Mouse (Mus musculus): ENCODE data around the gene Mlana.

Mlana gene

DNA sequence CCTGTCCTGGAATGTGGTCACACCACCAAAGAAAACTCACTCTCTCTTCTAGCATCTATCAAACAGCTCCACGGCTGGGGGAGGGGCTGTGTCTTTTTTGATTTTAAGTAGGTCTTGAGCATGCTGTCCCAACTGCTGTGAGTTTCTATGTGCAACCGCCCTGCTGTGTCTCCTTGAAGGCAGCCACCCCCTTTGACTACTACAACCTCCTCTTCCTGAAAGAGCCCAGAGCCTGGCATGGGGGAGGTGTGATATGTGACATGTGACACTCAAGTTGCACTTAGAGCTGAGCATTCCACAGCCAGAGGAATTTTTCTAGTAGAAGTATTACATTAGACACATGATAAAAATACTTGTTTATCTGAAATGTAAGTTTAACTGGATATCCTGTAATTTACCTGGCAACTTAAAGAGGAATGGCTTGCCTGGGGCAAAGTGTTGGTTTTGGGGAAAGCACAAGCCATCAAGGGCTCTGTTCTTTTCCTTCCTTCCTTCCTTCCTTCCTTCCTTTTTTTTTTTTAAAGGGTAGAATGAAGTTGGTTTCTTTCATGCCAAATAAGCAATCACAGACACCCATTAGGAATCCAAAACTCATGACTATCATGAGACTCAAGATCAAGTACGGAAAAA lies at the start of gene Mlana:
Mlana (plus strand) TSS at position 580 of the 630 bp plus-strand sequence.
- DNase-seq = peak; percentile 12

DNA sequence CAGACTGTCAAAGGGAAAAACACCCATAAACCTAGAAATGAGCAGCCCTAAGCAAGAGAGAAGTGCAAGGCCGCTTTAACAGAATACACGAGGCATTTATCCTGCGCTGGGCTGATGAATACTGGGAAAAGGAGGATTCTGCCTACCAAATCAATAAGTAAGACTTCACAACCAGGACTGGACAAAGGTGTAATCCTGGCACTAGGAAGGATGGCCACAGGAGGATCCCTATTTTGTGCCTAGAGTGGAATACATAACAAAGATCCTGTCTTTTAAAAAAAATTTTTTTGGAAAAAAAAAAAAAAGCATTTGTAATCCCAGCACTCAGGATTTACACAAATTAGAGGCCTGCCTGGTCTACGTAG lies 49.1 kb upstream of the Mlana start:
- no peak for DNase-seq

DNA sequence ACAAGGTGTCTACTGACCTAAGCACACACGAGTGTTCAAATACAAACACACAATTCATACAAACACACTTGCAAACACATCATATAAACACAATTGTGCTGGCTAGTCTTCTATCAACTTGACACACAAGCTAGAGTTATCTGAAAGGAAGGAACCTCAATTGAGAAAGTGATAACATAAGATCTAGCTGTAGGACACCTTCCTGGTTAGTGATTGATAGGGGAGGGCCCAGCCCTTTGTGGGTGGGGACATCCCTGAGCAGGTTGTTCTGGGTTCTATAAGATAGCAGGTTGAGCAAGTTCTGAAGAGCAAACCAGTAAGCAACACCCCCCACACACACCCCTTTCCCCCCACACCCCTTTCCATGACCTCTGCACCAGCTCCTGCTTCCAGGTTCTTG lies 47.9 kb upstream of the Mlana start:
- DNase-seq = no peak

DNA sequence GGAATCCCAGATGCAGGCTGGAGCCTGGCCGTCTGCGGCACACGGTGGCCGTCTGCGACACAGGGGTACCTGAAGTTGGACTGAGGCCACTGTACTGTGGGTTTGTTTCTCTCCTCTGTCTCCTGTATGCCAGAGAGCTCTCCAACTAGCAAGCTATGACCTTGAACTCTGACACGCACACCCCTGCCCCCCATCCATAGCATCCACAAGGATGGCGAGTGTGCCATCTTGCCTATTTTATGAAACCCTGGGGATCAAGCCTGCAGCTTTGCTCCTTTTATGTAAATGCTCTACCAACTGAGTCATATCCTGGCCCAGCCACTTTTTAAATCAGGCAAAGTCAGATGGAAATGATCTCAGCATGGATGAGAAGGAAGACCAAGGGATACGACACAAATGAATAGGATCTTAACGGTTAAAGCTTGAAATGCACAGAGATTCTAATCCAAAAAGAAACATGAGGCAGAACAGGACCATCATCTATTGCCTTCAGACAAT lies 43.8 kb upstream of the Mlana start:
- no peak for DNase-seq

DNA sequence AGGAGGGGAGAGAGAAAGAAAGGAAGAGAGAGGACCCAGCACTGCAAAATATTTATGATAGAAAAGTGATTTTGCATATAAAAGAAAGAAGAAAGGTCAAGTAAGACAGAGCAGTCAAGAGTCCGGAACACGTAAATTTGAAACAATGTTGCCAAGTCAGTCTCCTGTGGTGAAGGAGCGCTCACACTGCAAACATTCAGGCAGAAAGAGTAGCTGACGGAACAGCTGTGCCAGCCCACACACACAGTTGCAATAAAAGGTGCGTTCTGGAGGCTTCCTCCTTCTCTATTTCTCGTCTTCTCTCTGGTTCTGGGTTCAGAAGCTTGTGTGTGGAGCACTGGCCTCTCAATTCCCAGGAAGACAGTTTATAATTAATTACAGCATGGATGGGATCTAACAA lies 42.5 kb upstream of the Mlana start:
- no peak for DNase-seq

DNA sequence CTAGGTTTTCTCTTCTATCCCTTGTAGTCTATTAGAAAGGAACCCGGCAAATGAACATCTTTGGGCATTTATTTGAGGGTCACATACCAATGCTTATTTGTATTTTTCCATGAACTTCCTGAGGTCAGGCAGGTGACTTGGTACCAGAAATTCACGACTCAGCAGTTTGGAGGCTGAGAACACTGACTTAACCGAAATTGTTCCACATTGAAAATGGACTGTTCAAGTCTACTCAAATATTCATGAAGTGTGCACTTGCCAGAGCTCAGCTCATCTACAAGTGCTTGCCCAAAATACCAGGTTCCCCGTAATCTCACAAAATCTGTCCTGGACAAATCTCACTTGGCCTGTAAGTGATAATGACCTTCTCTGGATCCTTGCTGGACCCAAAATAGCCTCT lies 41.6 kb upstream of the Mlana start:
- DNase-seq = no peak

DNA sequence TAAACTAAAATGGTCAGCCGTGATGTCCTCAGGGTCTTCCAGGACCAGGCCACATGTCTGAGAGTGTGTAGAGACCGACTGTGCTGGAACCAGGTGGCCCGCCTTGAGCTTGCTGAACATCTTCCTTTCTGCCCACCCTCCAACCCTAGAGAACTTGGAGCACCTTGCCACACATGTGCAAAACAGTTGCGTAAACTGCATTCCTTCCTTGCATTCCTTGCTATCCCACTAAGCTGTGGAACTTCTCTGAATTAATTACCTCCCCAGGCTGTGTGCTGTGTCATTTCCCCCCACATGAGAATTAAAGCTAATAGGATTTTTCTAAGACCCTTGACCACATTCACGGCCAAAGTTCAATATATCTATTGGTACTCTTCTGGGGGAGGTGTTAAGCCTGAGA lies 41.0 kb upstream of the Mlana start:
- DNase-seq = no peak

DNA sequence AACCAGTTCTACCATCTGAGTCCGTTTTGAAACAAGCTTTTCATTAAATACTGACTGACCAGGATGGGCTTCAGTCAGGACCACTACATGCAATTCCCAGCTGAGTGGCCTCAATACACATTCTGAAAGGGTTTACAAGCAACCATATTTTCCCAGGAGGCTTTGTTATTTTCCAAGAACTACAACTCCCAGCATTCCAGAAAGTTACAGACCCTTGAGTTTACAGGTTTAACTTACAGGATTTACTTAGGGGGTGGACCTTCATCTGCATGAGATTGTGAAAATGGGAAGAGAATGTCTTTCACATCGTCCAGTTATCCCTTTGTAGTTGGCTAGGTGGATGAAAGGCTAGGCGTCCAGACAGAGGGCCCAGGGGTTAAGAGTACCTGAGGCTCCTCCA lies 40.6 kb upstream of the Mlana start:
- DNase-seq = no peak

DNA sequence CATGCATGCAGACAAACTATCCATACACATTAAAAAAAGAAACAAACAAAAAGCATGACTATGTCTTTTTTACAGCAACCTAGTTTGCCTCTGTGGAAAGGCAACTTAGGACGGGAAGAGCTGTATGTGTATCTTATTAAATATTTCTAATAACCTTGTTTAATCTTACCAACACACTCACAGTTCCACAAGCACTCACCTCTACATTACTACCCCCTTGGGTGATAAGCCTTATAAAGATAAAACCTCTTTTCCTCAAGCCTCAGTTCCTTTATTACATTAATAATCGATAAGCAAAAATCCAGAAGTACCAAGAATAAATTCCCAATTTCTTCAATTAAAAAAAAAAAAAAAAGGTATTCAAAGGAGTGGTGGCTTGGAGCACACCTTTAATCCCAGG lies 40.1 kb upstream of the Mlana start:
- no peak for DNase-seq

DNA sequence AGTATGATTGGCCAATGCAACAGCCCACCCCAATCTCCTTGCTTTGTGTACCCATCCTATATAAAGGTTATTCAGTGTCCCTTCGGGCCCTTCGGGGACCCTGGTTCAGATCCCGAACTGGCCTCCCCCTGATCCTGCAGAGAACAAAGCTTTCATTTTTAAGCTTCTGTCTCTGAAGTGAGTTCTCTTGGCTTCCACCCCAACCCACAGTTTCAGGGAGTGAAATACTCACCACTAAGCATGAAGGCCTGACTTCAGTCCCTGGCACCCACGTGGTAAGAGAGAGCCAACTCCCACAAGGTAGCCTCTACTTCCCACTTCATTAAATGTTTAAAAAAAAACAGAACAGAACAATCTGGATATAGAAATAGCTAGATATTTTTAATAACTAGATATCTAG lies 38.8 kb upstream of the Mlana start:
- no peak for DNase-seq

DNA sequence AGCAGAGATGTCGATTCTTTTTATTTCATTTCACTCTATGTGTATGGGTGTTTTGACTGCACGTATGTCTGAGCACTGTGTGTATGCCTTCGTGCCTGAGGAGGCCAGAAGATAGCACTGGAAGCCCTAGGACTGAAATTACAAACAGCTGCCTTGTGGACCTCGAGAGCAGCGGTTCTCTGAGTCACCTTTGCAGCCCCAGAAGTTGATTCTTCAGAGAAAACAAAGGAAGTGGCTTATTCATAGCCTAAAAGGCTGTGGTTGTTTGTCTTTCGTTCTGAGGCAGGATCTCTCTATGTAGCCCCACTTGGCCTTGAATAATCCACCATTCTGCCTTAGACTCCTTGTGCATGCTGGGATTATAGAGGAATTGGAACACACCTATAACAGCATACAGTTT lies 37.9 kb upstream of the Mlana start:
- no peak for DNase-seq

DNA sequence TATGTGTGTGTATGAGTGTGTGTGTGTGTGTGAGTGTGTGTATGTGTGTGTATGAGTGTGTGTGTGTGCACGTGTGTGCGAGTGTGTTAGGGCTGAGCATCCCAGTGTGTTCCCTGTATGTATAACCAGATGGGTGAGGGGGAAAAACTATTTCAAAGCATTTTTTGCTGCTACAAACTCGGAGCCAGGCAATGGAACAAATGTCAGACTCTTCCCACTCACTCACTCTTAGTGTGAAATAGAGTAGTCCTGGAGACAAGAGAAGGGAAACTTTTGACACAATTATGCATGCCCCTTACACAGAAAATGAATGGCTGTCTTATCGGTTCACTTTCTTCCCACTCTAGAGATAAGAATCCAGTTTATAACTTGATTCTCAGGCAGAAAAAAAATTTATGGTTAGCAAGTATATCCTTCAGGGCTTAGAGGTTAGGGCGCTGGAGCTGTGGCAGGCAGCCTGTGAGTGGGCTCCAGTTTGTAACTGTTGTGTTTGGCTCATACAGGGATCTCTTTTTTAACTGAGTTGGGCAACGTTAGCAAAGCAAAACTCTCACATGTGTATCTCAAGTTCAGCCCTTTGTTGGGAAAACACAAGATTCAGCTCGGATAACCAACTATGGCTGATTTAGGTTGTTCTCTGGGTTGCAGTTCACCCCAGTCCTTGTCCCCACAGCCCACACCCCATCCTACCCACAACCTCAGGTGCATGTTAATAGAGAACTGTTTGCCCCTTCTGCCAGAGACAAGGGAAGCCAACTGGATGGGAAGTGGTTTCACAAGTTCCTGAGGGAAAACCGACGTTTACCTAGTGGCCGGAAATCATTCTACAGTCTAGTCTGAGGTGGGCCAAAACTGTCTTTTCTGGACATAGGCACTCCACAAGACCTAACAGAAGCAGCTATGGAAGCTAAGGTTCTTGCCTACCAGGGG lies 36.5 kb upstream of the Mlana start:
- DNase-seq = no peak

DNA sequence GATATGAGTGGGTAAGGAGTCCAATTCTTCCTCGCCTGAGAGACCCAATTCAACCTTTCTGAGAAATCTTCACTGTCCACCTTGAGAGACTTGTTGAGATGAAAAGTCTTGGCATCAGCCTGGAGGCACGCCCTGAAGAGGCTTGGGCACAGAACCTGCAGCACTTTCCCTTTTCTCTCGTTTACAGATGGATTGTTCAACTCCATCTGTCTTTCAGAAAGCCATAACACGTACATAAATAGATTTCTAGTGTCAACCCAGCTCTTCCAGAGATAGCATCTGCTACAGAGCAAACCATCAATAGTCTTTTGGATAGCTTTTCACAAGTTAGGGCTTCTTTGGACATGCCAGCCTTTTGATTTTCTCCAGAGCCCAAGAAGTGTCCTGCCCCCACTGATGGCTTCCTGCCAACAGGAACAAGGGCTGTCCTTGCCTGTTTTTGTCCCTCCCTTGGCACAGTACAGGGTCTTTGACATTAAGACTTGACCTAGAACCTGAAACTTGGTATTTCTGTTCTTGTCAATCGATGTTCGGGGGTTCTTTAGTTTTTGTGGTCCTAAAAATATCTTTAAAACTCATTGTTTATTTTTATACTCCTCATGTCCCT lies 35.5 kb upstream of the Mlana start:
- no peak for DNase-seq

DNA sequence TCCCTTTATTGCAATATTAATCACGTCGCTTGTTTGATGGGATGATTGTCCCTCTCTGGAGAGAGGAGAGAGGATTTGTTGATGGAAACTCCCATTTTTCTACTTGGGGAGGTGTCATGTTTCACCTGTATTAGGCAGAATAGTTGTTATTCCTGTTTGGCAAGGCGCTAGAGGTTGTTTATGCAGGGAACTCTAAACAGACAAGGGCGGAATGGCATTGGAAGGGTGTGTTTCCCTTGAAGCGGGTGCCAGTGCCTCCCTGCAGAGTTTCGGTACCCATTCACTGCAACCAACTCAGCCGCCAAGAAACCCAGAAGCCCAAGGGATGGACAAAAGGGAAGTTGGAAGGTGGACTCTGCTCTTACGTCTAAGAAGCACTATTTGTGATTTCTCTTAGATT lies 33.8 kb upstream of the Mlana start:
- no peak for DNase-seq

DNA sequence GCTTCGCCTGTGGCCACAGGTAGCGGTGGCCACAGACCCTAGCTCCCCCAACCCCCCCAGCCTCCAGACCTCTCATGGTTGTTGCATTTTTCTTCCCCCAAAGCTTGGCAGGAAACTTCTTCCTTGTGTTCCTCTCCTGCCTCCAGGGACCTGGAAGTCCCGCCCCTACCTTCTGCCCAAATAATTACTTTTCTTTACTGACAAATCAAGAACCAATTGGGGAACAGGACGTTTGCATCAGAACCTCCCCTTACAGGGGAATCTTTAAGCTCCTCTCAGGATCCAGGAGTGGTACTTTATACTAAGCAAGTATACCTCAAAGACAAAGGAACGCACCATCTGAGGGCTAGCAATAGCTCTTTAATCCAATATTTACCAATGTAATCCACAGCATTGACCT lies 32.7 kb upstream of the Mlana start:
- DNase-seq = no peak

DNA sequence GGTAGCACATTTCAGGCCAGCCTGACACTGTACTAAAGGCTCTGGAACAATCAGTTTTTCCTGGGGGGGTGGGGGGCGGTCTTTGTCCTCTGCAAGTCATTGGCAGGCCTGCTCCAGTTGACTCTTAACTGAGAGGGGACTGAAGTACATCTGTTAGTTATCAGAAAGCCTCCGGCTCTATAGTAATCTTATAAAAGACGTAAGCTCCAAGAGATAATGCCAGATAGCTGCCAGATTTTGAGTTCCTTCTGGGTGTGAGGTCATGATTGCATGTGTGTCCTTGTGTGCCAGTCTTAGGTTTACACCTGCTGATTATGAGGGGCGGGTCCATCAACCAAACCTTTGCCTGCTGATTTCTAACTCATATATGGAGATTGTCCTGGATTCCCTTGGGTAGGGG lies 31.5 kb upstream of the Mlana start:
- DNase-seq = no peak

DNA sequence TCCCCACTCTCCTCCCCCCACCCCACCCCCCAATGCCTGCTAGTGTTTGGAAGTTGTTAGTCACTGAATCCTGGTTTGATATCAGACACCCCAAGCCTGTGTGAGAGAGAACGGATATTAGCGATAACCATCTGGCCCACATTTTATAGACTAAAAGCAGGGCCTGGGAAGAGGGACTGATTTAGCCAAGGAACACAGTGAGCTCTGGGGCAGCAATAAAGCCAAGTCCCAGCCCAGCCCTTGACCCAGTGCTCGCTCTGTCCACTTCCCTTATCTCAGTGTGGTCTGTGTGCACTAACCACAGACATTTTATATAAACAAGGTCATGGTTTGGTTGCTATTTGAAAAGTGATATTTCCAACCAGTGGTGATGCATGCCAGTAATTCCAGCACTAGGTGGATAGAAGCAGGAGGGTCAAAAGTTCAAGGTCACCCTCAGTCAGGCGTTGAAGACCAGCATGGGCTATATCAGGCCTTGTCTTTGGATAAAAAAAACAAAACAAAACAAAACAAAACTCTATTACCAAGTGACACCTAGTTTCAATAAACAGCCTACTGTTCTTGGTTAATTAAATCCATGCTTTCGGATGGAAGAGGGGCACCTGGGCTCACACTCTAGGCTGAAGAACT lies 30.5 kb upstream of the Mlana start:
- DNase-seq = no peak

DNA sequence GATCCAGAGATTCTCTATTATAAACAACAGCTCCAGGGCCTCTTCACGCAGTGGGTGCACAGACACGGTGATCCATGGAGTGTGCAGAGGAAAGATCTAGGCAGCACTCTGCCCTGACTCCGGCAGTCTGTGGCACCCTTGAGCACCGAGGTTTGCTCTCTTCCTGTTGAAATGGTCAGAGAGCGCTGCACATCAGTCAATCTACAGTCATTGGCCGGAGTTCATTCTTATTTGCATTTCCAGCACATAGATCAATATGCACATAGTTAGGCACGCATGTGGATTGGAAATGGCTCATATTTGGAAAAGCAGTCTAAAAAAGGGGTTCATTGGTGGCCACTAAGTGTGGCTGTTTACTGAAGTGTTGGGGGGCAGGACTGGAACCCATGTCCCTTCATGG lies 29.5 kb upstream of the Mlana start:
- DNase-seq = no peak

DNA sequence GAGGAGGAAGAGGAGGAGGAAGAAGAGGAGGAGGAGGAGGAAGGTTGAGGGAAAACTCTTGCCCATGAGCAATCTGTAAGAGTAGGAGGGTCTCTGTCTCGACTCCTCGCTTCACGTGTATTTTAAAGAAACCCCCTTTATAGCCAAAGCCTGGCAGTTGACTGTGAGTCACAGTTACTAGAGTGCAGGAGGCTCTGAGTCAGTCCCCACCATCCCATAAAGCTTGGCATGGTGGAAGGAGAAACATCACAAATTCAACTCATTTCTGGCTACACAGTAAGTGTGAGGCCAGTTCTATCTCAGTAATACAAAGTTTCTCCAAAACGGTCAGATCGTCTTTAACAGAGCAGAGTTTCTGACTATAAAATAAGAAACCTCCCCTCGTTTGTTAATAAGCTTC lies 27.4 kb upstream of the Mlana start:
- DNase-seq = no peak

DNA sequence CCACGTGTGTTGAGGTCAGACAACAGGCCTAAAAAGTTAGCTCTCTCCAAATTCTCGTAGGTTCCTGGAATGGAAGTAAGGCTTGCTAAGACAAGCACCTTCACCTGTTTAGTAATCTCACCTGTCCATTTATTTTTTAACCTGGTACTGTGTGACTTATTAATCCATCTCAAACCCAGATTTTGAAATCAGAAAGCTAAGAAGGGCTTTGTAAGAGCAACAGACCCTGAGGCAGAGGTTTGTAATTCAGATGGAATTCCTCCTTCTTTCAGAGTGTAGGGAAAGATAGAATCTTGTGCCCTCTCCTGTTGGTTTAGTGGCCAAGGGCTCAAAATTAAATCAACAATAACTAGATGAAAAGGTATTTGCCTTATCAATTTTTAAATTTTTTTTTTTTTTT lies 26.5 kb upstream of the Mlana start:
- DNase-seq = no peak

DNA sequence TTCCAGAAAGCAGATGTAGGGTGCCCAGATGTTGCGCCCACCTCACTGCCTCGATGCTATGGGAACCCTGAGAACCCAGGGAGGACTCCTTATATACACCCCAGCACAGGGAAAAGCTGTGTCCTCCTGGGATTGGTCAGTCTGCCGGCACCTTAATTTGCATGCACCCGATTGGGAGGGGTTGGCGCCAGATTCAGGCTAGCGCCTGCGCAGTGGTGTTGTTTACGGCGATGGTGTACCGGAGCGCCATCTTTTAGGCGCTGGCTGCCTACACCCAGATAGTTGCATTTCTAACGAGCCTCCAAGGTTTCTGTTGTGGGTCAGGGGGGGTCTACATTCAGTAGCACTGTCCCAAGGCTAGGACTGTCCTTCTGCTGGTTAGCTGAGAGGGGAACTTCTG lies 25.0 kb upstream of the Mlana start:
- no peak for DNase-seq

DNA sequence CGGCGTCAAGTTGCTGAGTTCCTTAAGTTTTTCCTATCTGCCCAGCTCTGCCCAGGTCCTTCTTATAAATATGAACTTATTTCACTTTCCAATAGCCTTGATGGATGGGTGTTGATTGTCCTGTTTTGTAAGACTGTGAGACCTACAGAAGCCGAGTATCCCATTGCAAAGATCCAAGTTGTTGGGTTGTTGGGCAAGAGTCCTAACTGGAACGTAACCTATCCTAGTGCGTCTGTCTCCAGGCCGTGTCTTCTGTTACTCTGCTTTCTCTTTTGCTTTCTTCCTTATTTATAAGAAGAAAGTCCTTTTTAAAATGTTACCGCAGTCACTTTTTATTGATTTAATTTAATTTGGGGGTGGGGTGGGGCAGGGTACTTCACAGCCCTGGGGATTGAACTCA lies 22.7 kb upstream of the Mlana start:
- no peak for DNase-seq

DNA sequence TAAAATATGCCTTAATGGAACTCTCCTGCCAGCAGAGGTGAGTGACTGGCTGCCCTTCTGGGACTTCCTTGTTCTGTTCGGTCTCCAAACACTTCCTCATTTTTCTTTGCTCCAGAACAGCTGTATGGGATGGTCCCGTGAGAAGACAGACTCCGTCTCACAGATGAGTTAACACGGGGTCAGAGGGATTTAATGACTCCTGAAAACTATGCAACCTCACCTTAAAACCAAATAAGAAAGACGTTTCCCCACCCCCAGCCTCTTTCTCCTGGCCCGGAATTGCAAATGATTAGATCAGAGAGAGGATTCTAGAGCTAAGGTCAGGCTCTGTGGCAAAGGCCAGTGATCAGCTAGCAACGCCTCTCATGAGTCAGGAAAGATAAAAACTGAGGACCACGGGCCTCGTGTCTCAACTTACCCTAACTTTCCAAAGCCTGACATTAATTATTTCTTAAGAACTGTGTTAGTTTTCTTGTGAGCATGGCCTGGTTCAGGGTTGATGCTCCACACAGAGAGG lies 22.0 kb upstream of the Mlana start:
- no peak for DNase-seq

Measured in embryo, embryonic 11 days (tissue).